Mouse (Mus musculus) MEL (cell line): ENCODE measurements at regions not wholly inside any gene's neighbourhood (a gene's known extent, or its start where the extent isn't known, plus 50 kb on each side); places are given as distances from the start of the nearest gene placed in this dataset.

Experiments
- DNase-seq: peaks from one replicate; pipeline ENCODE4 v3.0.0; 2011; ENCODE audit warnings: low read depth, low spot score
- H3K27ac ChIP-seq: 2 replicates; pipeline ENCODE4 v1.5.1; 2012; ENCODE audit warnings: low read depth, mild to moderate bottlenecking, control low read depth, low read length, moderate library complexity; ENCODE audit not compliant: control insufficient read depth
- H3K27me3 ChIP-seq, 2 experiments: fragments of 150-350 bp in 1 of 2; sonication (generic) in 1 of 2; 2 replicates each; pipeline ENCODE4 v1.6.1; 2012; ENCODE audit warnings: low read length in 2 of 2, mild to moderate bottlenecking in 2 of 2, improper control_type of control experiment in 1 of 2, moderate library complexity in 1 of 2; ENCODE audit not compliant: insufficient read depth in 2 of 2, control insufficient read depth in 1 of 2
- H3K36me3 ChIP-seq, 2 experiments: 2 replicates each; pipeline ENCODE4 v1.6.1; 2012 to 2014; ENCODE audit warnings: low read length in 2 of 2, improper control_type of control experiment in 1 of 2, inconsistent platforms in 1 of 2, mild to moderate bottlenecking in 1 of 2; ENCODE audit not compliant: insufficient read depth in 2 of 2, control insufficient read depth in 1 of 2
- H3K4me1 ChIP-seq, 2 experiments: fragments of 150-350 bp in 1 of 2; sonication (generic) in 1 of 2; 2 replicates each; pipeline ENCODE4 v1.6.1; 2012; ENCODE audit warnings: low read length in 2 of 2, improper control_type of control experiment in 1 of 2, mild to moderate bottlenecking in 1 of 2; ENCODE audit not compliant: insufficient read depth in 2 of 2, control insufficient read depth in 1 of 2
- H3K4me3 ChIP-seq, 2 experiments: fragments of 150-350 bp in 1 of 2; sonication (generic) in 1 of 2; 2 replicates each; pipeline ENCODE4 v1.5.1; 2012; ENCODE audit warnings: low read depth in 2 of 2, low read length in 2 of 2, mild to moderate bottlenecking in 2 of 2, moderate library complexity in 2 of 2, control low read depth in 1 of 2, improper control_type of control experiment in 1 of 2; ENCODE audit not compliant: control insufficient read depth in 1 of 2, insufficient read depth in 1 of 2
- H3K79me2 ChIP-seq: 2 replicates; pipeline ENCODE4 v1.6.1; 2012; ENCODE audit warnings: mild to moderate bottlenecking, low read length, moderate library complexity; ENCODE audit not compliant: control insufficient read depth, poor library complexity, insufficient read depth
- H3K9ac ChIP-seq: 2 replicates; pipeline ENCODE4 v1.6.1; 2012; ENCODE audit warnings: low read depth, mild to moderate bottlenecking, control low read depth, low read length, moderate library complexity; ENCODE audit not compliant: control insufficient read depth, poor library complexity, severe bottlenecking
- H3K9me3 ChIP-seq: fragments of 150-350 bp; sonication (generic); replicated peaks from 2 replicates; pipeline ENCODE4 v1.6.1; 2012; ENCODE audit warnings: mild to moderate bottlenecking, low read length, improper control_type of control experiment, moderate library complexity; ENCODE audit not compliant: insufficient read depth
- BHLHE40 ChIP-seq: IDR thresholded peaks from 2 replicates; pipeline ENCODE4 v1.6.1; 2012; ENCODE audit warnings: low read depth, mild to moderate bottlenecking, inconsistent platforms, low read length, improper control_type of control experiment, borderline replicate concordance
- E2F4 ChIP-seq: IDR thresholded peaks from 2 replicates; pipeline ENCODE4 v1.6.1; 2011; ENCODE audit warnings: low read depth, low read length, improper control_type of control experiment, borderline replicate concordance
- HCFC1 ChIP-seq: IDR thresholded peaks from 2 replicates; pipeline ENCODE4 v1.6.1; 2012; ENCODE audit warnings: low read depth, mild to moderate bottlenecking, inconsistent platforms, low read length, improper control_type of control experiment, moderate library complexity
- JUND ChIP-seq: IDR thresholded peaks from 2 replicates; pipeline ENCODE4 v1.6.1; 2011; ENCODE audit warnings: low read depth, mild to moderate bottlenecking, improper control_type of control experiment, low read length
- MAFK ChIP-seq: IDR thresholded peaks from 2 replicates; pipeline ENCODE4 v1.6.1; 2011; ENCODE audit warnings: low read depth, mild to moderate bottlenecking, low read length, improper control_type of control experiment, borderline replicate concordance
- MAX ChIP-seq: IDR thresholded peaks from 2 replicates; pipeline ENCODE4 v1.6.1; 2011; ENCODE audit warnings: low read length, improper control_type of control experiment
- MAZ ChIP-seq: IDR thresholded peaks from 2 replicates; pipeline ENCODE4 v1.6.1; 2012; ENCODE audit warnings: low read depth, mild to moderate bottlenecking, inconsistent platforms, low read length, improper control_type of control experiment
- MEF2A ChIP-seq: IDR thresholded peaks from 2 replicates; pipeline ENCODE4 v1.6.1; 2014; ENCODE audit warnings: low read depth, mild to moderate bottlenecking, inconsistent platforms, low read length, improper control_type of control experiment; ENCODE audit not compliant: poor library complexity, insufficient replicate concordance, severe bottlenecking; ENCODE audit errors: extremely low read depth
- POLR2A ChIP-seq, 2 experiments: IDR thresholded peaks; 2 replicates each; pipeline ENCODE4 v1.6.1; 2011 to 2012; ENCODE audit warnings: low read length in 2 of 2, mild to moderate bottlenecking in 2 of 2, control low read depth in 1 of 2, improper control_type of control experiment in 1 of 2, low read depth in 1 of 2, moderate library complexity in 1 of 2; ENCODE audit not compliant: control insufficient read depth in 1 of 2, insufficient read depth in 1 of 2, poor library complexity in 1 of 2
- POLR2AphosphoS5 ChIP-seq: IDR thresholded peaks from 2 replicates; pipeline ENCODE4 v1.6.1; 2012; ENCODE audit warnings: low read depth, borderline replicate concordance, mild to moderate bottlenecking, inconsistent platforms, low read length, moderate library complexity, mixed read lengths
- RCOR1 ChIP-seq: IDR thresholded peaks from 2 replicates; pipeline ENCODE4 v1.6.1; 2012; ENCODE audit warnings: low read depth, mild to moderate bottlenecking, inconsistent platforms, low read length, improper control_type of control experiment
- TBP ChIP-seq: IDR thresholded peaks from 2 replicates; pipeline ENCODE4 v1.8.0; 2011; ENCODE audit warnings: low read depth, low read length, improper control_type of control experiment
- UBTF ChIP-seq: IDR thresholded peaks from 2 replicates; pipeline ENCODE4 v1.6.1; 2012; ENCODE audit warnings: low read depth, mild to moderate bottlenecking, inconsistent platforms, low read length, improper control_type of control experiment, moderate library complexity, borderline replicate concordance; ENCODE audit not compliant: insufficient read depth
- ZKSCAN1 ChIP-seq: IDR thresholded peaks from 2 replicates; pipeline ENCODE4 v1.6.1; 2012; ENCODE audit warnings: low read depth, mild to moderate bottlenecking, inconsistent platforms, low read length, improper control_type of control experiment, moderate library complexity
- ZMIZ1 ChIP-seq: IDR thresholded peaks from 2 replicates; pipeline ENCODE4 v1.6.1; 2012; ENCODE audit warnings: low read depth, mild to moderate bottlenecking, inconsistent platforms, low read length, improper control_type of control experiment, moderate library complexity

DNA sequence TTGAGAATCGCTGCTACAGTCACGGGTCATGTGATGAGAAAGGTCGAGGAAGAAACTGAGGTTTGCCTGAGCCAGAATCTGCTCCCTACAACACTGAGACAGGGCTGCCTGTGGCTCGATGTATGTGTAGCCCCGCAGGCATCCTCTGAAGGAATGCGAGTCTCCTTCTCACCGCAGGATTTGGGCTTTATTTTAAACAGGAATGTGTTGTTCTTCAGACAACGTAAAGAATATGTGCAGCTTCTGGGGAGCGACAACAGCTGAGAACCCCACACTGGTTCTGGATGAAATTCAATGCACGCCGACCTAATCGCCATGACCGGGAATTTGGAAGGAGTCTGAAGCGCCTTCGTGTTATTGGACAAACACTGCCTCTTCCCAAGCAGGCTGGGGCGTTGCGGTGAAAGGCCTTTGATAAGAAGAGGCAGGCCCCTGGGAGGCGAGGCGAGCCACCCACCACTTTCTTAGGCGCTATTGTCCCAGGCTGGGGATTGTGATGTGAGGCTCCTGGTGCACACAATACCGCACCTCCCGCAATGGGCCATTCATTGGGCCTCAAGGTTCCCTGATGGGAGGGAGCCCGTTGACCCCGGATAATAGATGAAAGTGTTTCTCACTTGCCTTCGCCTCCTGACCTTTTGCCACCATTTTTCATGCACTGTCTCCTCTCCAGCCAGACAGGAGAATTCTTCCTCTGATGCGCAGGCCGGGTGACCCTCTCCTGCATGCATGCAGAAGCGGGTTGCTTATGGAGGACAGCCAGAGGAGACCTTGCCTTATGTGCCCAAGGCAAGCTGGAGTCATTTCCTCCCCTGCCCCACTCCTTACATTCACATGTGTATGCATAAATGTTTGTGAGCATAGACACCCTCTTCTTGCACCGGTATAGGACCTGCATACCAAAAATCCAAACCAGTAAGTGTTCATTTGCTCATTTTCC, 247.6 kb downstream of the Mycn start:
- H3K27ac ChIP-seq = no peak overlapping the region
- no peaks in the 10 kb centered on the region; a peak in 1 of 4 replicates for H3K27me3 ChIP-seq
- H3K4me3 ChIP-seq = no peak overlapping the region
- H3K9me3 ChIP-seq = no peaks in the 10 kb centered on the region
- no peak overlapping the region for H3K9ac ChIP-seq
- no peaks in the 10 kb centered on the region for H3K4me1 ChIP-seq
- H3K79me2 ChIP-seq = no peaks in the 10 kb centered on the region
- no peaks in the 10 kb centered on the region for H3K36me3 ChIP-seq
- DNase-seq = no peak
- TF ChIP-seq ZKSCAN1 (no peak), E2F4 (no peak), HCFC1 (no peak), UBTF (no peak), BHLHE40 (no peak), JUND (no peak)

DNA sequence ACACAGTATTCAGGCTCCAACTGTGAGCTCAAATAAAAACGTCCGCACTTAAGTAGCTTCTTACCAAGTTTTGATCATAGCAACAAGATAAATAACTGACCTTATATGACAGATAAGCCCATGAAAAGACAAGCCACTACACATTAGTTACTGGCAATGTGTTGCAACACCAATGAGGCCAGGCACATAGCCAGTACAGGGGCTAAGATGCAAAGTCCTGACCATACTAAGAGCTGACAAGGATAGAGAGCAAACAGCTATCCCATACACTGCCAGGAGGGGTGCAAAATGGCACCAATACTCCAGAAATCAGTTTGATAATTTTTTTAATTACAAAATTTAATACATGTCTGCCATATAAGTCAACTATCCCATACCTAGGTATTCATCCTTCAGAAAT, 254.3 kb downstream of the Mycn start:
- H3K9me3 ChIP-seq = no peaks in the 10 kb centered on the region
- H3K36me3 ChIP-seq = no peaks in the 10 kb centered on the region
- H3K4me3 ChIP-seq = no peak overlapping the region
- TF ChIP-seq MAFK = no peak
- TF ChIP-seq POLR2AphosphoS5 = no peak
- TF ChIP-seq MEF2A = no peak
- TF ChIP-seq MAZ = no peak
- no peak for TF ChIP-seq TBP
- no peak for TF ChIP-seq MAX
- no peak overlapping the region for H3K27ac ChIP-seq
- no peaks in the 10 kb centered on the region for H3K27me3 ChIP-seq
- H3K4me1 ChIP-seq = no peaks in the 10 kb centered on the region
- no peak overlapping the region for H3K9ac ChIP-seq
- DNase-seq = no peak
- H3K79me2 ChIP-seq = no peaks in the 10 kb centered on the region

- no peak overlapping the region for H3K27ac ChIP-seq
- no peak overlapping the region for H3K4me3 ChIP-seq
- H3K79me2 ChIP-seq = no peaks in the 10 kb centered on the region
- no peaks in the 10 kb centered on the region for H3K4me1 ChIP-seq
- H3K27me3 ChIP-seq = no peaks in the 10 kb centered on the region
- DNase-seq = no peak
- no peaks in the 10 kb centered on the region for H3K9me3 ChIP-seq
- H3K9ac ChIP-seq = no peak overlapping the region
- H3K36me3 ChIP-seq = no peaks in the 10 kb centered on the region
- no peak for TF ChIP-seq RCOR1
- no peak for TF ChIP-seq HCFC1
- TF ChIP-seq ZMIZ1 = no peak
- TF ChIP-seq MAFK = no peak
- TF ChIP-seq POLR2A (IDR thresholded peaks at IDR 0.05; ENCODE audit: control insufficient read depth in 1 of 2, insufficient read depth in 1 of 2, low read depth in 1 of 2, low read length in 2 of 2, poor library complexity in 1 of 2) = no peak
These were observed 256.5 kb downstream of the Mycn start for GRCm38 (mm10) chr12:12685217-12685522.
